Mouse (Mus musculus) spleen, adult 2 months (tissue): ENCODE measurements around the gene Zfp119a.

Source experiments
- CTCF ChIP-seq: fragments of 200-500 bp; IDR thresholded peaks from 2 replicates; pipeline ENCODE4 v1.5.1; 2011; ENCODE audit warnings: mild to moderate bottlenecking, inconsistent platforms; ENCODE audit not compliant: insufficient read depth, insufficient read length, insufficient replicate concordance; ENCODE audit errors: extremely low read depth
- POLR2A ChIP-seq: fragments of 200-500 bp; IDR thresholded peaks from 2 replicates; pipeline ENCODE4 v1.6.1; 2011; ENCODE audit warnings: low read depth, low read length, inconsistent platforms

- TF ChIP-seq POLR2A (no peak), CTCF (no peak)
Measured at GRCm38 (mm10) chr17:55903087-55903486, 24.4 kb upstream of the Zfp119a start.
